Mouse (Mus musculus) splenic B cell, adult 2 months (primary cell): Measurements from ENCODE around the gene Tenm3.

ENCODE experiments used
- DNase-seq: peaks from one replicate; pipeline ENCODE4 v3.0.0-alpha.2; 2011; ENCODE audit warnings: low read depth, low spot score
- H3K27me3 ChIP-seq: 2 replicates; pipeline ENCODE4 v1.6.1; 2012; ENCODE audit warnings: mild to moderate bottlenecking, low read length, moderate library complexity, mixed read lengths; ENCODE audit not compliant: control insufficient read depth, poor library complexity, insufficient read depth, severe bottlenecking
- H3K36me3 ChIP-seq: 2 replicates; pipeline ENCODE4 v1.6.1; 2012; ENCODE audit warnings: mild to moderate bottlenecking, low read length, moderate library complexity, mixed read lengths; ENCODE audit not compliant: control insufficient read depth, poor library complexity, insufficient read depth, severe bottlenecking

Tenm3 gene

DNA sequence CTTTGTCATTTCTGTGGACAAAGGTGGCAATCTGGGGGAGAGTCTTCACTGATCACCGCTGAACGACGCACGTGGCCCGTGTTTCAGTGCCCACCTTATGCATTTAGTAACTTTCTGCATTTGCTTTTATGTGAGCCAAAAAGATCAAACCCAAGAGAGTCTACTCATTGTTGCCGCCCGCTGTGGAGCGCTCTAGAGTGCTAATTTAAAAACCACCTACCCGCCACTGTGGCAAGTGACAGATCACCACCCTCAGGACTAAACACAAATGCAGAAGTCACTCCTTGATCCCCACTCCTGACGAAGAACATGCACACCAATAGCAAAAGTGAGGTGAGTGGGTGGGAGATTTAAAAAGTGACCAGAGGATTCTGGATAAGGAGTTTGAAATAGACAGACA, 583.5 kb downstream of the Tenm3 start:
- no peak for DNase-seq
- H3K27me3 ChIP-seq: no peaks in the 10 kb centered on the region
- no peaks in the 10 kb centered on the region for H3K36me3 ChIP-seq

DNA sequence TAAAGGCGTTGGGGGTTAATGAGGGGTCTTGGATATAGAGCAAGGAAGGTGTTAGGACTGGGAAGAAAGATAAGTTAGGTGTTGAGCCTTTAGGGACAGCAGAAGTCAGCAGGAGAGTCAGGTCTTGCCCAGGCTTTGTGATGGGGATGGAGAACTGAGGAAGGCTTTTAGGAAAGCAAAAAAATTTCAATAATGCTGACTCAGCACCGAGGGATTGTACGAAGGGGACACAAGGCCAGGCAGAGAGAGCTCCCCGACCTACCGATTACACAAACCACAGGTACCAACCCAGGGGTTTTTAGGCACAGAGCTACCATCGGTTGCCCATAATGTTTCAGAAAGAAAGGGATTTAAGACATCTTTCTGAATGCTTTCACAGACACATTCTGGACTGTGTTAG, 583.9 kb downstream of the Tenm3 start:
- Histone ChIP-seq H3K27me3 (no peaks in the 10 kb centered on the region), H3K36me3 (no peaks in the 10 kb centered on the region)
- DNase-seq: no peak

DNA sequence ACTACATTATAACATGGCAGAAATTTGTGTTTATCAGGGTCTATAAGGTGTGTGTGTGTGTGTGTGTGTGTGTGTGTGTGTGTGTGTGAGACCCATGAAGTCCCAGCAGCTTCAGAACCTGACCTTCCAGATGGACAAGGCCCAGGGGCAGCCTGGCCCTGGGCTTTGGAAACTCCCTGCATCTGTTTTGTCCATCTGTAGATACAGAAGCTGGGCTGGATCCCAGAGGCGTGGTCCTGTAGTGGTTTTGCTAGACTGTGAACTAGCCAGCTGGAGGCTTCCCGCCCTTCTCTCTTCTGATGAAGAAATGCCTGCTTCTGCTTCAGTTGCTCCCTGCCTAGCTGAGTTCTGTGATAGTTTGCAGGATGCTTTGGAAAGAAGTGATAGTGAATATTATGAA, 599.9 kb downstream of the Tenm3 start:
- no peaks in the 10 kb centered on the region for H3K27me3 ChIP-seq
- no peak for DNase-seq
- no peaks in the 10 kb centered on the region for H3K36me3 ChIP-seq

DNA sequence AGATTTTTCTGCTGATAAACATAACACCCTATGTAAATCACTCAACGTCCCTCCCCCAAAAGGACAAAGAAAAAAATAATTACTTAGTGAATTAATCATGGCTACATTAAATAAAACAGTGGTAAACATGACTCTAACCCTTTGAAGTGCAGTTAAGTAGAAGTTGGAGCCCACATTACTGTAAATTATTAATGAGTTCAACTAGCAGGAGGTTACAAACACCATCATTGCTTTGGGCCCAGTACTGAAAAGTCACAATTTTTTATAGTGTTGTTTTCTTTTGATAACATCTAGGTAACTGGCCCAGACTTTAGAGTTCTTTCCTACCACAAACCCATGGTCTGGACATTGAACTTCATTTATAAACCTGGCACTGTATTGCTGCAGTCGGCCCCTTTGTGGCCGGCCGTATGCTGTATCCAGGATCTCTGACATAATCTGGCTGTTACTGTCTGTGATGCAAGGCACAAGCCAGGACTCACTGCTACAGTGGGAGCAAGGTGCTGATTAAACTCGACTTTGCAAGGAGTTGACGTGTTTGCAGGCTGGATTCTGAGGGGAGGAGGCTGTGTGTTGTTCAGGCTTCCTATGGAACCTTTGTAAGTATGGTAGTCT, 602.7 kb downstream of the Tenm3 start:
- Histone ChIP-seq H3K36me3 (no peaks in the 10 kb centered on the region), H3K27me3 (no peaks in the 10 kb centered on the region)
- no peak for DNase-seq

DNA sequence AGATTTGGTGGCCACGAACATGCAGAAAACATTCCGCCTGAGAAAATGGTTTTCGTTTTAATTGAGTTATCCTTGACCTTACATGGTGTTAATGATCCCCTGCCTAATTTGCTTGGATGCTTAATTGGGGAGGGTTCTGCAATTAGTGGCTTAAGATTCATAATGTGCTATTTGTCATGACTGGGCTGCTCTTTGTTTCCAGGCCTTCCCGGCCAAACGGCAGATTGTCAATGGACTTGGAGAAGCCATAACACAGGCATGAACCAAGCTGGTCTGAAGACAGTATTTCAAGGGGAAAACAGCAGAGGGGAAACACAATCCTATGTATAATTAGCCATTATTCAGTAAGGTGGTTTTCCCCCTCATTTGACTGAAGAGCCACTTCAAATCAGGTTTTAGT, 606.8 kb downstream of the Tenm3 start:
- Histone ChIP-seq H3K27me3 (no peaks in the 10 kb centered on the region), H3K36me3 (no peaks in the 10 kb centered on the region)
- no peak for DNase-seq

DNA sequence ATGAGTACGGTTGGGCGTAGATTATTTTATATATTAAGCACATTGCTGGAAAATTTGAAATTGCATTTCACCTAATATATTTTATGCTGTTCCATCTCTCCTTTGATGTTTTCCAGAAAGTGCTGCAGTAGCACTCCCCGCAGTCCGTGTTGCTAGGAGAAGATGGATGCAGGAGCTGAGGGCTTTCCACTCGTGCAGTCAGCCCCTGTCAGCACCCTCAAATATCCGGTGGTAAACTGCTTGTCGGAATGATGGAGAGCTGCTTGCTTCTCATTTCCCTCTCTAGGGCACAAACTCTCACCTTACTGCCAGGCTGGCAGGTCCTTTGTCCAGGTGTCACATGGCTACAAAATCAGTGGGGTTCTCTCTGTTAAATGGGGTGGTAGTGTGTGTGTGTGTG, 610.8 kb downstream of the Tenm3 start:
- DNase-seq: no peak
- H3K36me3 ChIP-seq: no peaks in the 10 kb centered on the region
- no peaks in the 10 kb centered on the region for H3K27me3 ChIP-seq

DNA sequence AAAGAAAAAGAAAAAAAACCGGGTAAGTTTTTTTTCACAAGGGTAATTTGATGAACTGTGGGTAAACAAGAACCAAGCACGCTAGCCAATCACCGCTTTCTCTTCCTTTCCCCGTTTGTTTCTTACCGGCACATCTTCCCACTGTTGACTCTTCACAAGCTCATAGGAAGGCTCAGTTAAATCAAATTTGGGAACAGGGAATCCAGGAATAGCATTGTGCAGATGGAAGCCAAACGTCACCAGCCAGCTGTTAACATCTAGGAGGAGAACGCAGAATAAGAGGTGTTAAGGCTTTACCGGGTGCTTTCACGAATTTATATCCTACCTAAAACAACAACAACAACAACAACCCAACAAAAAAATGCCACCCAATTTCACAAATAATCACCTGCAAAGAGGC, 611.9 kb downstream of the Tenm3 start:
- H3K27me3 ChIP-seq: no peaks in the 10 kb centered on the region
- H3K36me3 ChIP-seq: no peaks in the 10 kb centered on the region
- DNase-seq: no peak

DNA sequence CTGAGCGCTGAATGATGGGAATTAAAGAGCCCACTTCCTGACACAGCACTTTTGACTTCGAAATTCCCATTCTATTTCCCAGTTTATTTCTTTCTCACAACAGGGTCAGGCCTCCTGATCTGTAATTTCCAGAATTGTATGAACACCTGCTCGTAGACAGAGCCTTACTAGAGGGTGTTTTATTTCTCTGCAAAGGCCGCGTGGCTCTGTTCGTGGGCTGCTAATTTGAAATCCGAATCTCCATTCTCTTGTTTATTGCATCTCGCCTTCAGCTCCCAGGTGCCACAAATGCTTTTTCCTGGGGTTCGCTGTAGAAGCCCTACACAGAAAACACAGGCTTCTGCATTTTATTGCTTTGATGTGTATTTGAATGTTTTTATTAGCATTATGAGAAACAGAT, 612.4 kb downstream of the Tenm3 start:
- Histone ChIP-seq H3K36me3 (no peaks in the 10 kb centered on the region), H3K27me3 (no peaks in the 10 kb centered on the region)
- no peak for DNase-seq

DNA sequence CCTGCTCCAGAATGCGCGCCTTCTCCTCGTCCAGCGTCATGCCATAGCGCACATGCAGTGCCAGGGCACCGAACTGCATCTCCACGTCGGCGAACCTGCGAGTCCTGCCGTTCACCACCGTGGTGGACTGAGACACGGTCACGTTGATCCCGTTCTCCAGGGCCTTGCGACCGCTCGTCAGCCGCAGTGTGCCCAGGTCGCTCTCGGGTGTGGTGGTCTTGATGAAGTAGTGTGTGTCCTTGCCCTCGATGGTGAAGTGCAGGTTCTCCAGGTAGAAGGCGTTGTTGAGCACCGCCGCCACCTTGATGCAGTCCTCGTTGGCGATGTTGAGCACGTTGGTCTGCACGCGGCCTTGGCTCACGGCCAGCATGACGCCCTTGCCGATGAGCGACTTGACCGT, 615.1 kb downstream of the Tenm3 start:
- DNase-seq: no peak
- H3K27me3 ChIP-seq: no peaks in the 10 kb centered on the region
- H3K36me3 ChIP-seq: no peaks in the 10 kb centered on the region

DNA sequence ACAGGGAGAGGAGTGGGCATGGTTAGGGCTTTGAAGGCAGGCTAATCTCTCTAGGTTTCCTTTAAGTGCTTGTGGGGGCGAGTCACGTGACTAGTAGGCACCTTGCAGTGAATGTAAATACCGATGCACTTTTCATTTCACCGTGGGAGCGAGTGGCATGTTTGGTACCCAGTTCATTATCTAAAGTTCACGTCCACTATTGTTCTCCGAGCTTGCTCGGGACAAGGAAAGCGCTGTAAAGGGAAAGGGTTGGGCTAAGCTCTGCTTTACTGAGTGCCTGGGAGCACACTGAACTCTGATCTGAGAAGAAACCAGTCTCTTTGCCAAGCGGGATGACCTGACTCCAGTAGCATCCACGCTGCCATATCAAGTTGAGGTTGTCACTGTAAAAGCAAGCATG, 619.0 kb downstream of the Tenm3 start:
- no peaks in the 10 kb centered on the region for H3K27me3 ChIP-seq
- DNase-seq: no peak
- H3K36me3 ChIP-seq: no peaks in the 10 kb centered on the region

DNA sequence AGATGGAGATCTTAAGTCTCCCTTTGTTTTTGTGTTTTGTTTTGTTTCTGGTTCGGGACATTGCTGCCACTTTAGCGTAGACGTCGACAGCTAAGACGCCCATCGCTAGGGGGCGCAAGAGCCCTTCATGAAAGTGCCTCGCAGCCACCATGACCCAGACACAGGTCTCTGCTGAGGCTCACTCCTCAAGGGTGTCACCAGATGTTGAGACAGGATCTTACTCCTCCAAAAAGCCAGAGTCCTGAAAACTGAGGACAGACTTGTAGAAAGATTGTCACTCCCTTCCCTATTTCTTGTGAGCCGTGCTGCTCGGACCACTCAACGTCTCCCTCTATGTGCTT, 621.4 kb downstream of the Tenm3 start:
- peak; percentile 16 for DNase-seq
- Histone ChIP-seq H3K36me3 (no peaks in the 10 kb centered on the region), H3K27me3 (no peaks in the 10 kb centered on the region)

DNA sequence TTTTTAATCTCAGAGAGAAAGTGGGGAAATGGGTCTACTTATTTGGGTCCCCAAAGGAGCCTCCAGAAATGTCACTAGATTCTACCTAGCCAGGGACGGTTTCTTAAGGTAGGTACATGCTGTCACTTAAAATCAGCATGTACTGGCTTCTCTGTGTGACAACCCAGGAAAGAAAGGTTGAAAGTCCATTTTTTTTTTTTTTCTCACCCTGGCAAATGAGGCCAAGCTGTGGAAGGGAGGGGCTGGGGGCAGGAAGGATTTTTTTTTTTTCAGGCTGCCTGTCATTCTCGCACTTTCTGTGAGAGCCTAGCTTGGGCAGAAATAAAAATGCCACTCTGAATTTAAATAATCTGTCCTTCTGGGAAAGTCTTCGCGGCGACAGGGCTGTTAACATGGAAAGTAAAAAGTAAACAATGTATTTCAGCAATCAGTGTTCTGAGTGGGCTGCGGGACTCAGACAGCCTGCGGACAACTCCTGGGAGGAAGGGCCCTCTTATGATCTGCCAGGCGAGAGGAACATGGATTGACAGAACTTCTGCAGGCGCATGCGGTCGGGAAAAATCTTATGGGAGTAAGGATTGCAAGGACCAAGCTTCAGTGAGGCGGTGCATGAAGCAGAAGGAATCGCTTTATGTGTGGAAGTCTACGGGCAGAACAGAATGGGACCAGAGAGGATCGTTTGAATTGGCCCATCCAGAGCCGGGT, 621.9 kb downstream of the Tenm3 start:
- Histone ChIP-seq H3K36me3 (no peaks in the 10 kb centered on the region), H3K27me3 (no peaks in the 10 kb centered on the region)
- no peak for DNase-seq

DNA sequence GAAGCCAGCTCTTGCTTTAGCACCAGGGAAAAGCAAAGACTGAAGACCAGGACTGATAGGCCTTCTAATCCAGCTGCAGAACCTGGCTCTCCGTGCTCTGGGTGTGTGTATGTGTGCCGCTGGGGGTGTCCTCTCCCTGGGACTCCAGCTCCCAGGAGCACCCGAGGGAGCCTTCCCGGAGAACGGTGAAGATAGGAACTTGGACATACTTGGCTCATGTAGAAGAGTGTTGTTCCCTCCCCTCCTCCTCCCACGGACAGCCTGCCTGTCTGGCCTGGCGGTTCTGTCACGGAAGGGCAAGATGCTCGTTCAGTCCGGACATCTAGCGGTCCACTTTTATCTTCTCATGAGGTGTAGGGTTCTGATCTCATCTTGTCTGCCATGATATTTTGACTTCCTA, 622.4 kb downstream of the Tenm3 start:
- no peak for DNase-seq
- Histone ChIP-seq H3K27me3 (no peaks in the 10 kb centered on the region), H3K36me3 (no peaks in the 10 kb centered on the region)

DNA sequence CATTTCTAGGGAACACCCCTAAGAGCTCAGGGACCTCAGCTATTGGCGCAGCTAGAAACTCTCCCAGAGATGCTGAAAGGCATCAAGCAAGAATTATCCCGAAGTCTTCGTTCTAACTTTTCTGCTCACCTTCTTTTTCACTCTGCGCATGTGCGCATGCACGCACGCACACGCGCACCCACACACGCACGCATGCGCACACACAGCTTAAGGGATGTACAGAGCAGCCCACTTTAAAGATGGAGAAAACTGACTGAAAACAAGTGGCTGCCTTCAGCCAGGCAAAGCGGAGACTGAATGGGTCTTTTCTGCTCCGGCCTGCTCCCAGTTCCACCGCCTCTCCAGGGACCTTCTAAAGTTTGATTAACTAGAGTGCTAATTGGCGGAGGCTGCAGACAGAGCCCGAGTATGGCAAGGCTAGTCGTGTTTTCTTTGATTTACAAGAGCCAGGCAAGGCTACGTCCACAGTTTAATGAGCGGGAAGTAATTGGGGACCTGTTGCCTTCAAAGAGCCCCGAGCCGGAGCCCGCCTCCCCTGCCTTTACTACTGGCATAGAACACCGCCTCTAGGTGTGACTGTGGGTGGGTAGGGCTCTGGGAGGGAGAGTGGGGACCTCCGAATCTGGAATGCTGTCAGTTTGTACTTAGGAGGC, 623.1 kb downstream of the Tenm3 start:
- no peaks in the 10 kb centered on the region for H3K36me3 ChIP-seq
- H3K27me3 ChIP-seq: no peaks in the 10 kb centered on the region
- no peak for DNase-seq

DNA sequence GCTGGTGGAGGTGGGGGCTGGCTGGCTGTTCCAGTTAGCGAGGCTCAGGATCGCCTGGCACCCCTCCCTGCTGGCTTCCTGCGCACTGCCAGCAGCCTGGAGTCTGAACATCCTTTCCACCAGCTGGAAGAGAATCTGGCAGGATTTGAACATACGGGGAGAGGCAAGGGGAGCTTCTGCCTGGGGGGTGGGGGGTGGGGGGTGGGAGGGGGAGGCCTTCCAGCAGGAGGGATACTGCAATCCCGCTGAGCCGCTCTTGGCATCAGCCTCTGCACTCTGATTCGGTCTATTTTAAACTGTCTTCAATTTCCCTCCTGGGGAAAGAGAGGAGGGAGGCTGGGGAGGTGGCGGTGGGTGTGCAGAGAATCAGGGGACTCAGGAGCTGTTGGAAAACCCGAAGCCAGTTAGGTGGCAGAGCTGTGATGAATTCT, 628.7 kb downstream of the Tenm3 start:
- DNase-seq: no peak
- no peaks in the 10 kb centered on the region for H3K36me3 ChIP-seq
- peaks cover 1% of the 10 kb centered on the region; the same call in 1 of the 2 replicates for H3K27me3 ChIP-seq
